Comparison of ENCODE assay signal across 1 mouse cellular context in genomic region chr15:4026231-4026773, GRCm38 (mm10).
TF ChIP-seq lines count a peak whose summit lies in the region.

Oxct1 (plus strand) TSS chr15:4026383.

TF ChIP-seq in MEL, 35 proteins besides CTCF, POLR2A, EP300 and RAD21 (continued from another document):
- TF ChIP-seq NELFE (IDR thresholded peaks at IDR 0.05; ENCODE audit: low read depth, low read length) = peak; percentile 57
